Mouse (Mus musculus) megakaryocyte, adult 5-6 weeks (primary cell): Measurements from ENCODE around the gene Cdrt4. TPM values are rescaled to one million over a fixed set of nuclear protein-coding genes. Genes with fewer than 3 reads are reported as not detected.

Source experiments
- ATAC-seq: 2 replicates; pipeline ENCODE4 v1.8.0; 2016; ENCODE audit warnings: mild to moderate bottlenecking, inconsistent platforms; ENCODE audit not compliant: poor library complexity, severe bottlenecking
- total RNA-seq, 2 experiments: library from RNA; stranded (forward) in 1 of 2; stranded (reverse) in 1 of 2; fragments of 153-499, 151-499 nt in 1 of 2; fragments of 221-1000, 200-1000 nt in 1 of 2; gene quantifications; 2 replicates each; pipeline versions ENCODE4 v1.2.3 to v1.2.4; 2015 to 2017

Cdrt4 gene
- total RNA-seq, 2 experiments from 2014 or later = not detected

- ATAC-seq = no peak
Observed at GRCm38 (mm10) chr11:62995066-62995754, 44.2 kb downstream of the Cdrt4 start.

DNA sequence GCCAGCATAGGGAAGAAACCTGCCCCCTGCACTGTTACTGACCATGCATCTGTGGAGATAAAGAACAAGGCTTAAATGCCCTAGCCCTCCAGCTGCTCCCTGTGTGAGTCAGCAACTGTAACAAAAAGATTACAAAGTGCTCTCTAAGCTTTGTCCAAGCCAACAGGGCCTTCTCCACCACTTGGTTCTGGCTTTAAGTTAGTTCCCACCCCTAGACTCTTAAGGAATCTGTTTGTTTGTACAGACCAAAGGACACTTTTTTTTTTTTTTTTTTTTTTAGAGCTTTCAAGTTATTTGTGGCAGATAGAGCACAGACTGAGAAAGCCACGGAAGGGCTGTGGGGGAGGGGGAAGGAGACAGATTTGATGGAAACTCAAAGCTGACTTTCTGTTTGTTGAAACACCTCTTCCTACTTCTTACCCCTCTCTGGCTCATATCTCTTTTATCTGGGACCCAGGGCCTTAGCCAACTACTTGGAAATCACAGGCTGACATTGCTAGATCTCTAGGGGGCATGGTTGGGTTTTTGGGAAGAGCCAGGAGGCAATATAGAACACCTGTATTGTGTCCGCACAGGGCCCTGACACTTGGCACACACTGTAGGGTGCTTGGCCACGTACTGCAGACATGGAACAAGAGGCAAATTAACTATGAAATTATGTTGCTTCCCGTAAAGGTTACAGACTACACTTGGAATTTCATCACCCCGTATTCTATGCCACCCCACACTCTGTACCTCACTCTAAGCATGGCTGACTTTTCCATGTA lies 44.9 kb downstream of the Cdrt4 start:
- ATAC-seq = no peak

- no peak for ATAC-seq
Observed at GRCm38 (mm10) chr11:62996522-62996898, 45.5 kb downstream of the Cdrt4 start.

- ATAC-seq = no peak
Observed at GRCm38 (mm10) chr11:62997039-62997717, 46.2 kb downstream of the Cdrt4 start.

DNA sequence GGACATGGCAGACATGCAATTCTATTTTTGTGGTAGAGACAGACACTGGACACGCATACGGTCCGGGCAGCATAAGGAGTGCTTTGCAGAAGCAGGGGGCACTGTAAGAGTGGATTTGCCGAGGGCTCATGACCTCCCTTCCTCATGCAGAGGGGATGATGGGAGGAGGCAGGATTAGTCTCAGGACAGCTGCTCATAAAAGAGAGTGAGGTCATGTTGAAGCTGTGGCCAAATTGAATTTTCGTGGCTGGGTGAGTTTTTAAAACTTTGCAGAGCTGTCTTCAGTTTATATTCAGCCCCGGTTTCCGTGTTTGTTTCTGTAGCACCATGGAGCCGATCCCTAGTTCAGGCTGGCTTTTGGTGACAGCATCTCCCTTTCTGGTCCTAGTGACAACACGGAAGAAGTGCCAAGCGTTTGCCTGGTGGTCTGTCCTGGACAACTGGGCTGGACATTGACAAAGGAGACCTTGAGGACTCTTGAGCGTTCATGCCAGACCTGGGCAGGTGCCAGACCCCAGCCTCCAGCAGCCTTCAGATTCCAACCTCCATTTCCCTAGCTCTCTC lies 46.8 kb downstream of the Cdrt4 start:
- ATAC-seq = no peak

GRCm38 (mm10) chr11:63000126-63000525 lies 49.1 kb downstream of the Cdrt4 start:
- ATAC-seq = no peak

- no peak for ATAC-seq
Observed at GRCm38 (mm10) chr11:63004617-63005016, 53.6 kb downstream of the Cdrt4 start.

DNA sequence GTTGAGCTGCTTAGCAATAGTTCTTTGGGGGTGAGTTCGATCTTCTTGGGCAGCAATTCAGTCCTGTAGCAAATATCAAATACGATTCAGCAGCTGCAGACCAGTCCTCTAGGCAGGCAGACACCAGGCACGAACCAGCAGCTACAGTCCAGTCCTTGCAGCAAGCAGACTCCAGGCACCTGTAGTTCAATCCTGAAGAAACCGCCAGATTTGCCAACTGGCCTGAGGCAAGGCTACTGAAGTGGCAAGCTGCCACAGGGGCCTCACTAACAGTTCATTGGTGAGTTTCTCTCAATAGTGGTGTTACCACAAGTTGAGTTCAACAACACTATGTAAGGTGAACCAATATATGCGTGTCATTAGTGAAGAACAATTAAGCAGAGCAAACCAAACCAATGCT lies 56.4 kb downstream of the Cdrt4 start:
- no peak for ATAC-seq

DNA sequence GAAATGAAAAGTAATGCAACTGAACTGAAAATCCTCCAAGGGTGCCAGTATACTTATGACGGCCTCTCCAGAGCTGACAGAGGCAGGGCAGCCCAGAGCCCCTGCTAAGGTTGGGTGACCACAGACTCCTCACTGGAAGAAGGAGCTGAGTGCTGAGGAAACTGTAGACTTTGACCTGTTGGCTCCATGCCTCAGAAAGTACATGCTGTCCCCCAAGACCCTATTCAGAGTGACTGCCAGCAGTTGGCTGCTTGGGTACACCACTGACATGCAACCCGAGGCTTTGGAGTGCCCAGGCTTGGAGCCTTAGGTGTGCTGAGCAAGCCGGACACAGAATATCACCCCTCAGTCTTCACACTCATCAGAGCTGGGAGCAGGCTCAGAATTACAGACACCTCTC lies 57.0 kb downstream of the Cdrt4 start:
- ATAC-seq = no peak

DNA sequence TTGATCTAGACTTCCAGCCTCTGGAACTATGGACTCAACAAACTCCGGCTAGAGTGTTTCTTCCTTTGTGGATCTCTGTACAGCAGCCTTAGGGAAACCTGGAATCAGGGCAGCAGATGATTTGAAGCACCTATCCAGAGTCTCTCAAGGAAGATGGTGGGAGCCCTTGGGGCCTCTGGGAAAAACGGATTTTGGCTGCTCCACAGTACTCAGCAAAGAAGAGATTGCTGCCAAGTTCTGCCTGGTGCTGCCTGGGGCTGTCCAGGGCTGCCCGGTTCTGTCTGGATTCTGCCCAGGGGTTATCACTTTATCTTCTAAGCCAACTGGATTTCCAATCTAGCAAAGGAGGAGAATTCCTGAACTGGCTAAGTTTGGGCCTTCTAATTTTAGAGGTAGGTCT lies 58.8 kb downstream of the Cdrt4 start:
- no peak for ATAC-seq

DNA sequence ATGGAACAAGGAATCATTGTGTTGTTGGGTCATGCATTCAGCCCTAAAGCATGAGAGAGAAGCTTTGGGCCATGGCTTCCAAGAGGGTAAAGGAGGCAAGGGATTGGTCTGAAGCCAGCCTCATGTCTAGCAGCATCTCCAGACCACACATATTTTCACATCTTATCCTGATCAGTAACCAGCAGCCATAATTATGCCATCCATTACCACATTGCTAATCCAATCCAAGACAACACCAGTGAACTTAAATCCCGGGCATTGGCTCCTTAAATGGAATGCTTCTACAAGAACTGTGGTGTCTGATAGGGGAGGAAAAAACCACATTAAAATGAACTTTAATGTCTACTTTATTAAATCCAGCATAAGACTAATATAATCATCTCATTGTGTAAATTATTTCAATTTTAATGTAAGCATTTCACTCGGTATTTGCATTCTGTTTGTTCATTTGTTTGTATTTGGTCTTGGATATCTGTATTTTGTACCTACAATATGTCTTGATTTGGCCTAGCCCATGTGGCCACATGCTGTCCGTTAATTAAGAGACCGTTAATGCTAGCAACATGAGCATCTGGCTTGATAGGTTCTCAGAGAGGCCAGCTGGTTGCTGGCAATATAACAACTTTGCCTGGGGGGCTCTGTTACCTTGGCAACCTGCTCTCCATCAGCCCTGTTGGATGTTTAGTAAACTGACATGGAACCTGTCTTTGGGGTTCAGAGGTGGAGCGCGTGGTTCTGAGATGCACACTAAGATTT lies 66.5 kb downstream of the Cdrt4 start:
- ATAC-seq = no peak

DNA sequence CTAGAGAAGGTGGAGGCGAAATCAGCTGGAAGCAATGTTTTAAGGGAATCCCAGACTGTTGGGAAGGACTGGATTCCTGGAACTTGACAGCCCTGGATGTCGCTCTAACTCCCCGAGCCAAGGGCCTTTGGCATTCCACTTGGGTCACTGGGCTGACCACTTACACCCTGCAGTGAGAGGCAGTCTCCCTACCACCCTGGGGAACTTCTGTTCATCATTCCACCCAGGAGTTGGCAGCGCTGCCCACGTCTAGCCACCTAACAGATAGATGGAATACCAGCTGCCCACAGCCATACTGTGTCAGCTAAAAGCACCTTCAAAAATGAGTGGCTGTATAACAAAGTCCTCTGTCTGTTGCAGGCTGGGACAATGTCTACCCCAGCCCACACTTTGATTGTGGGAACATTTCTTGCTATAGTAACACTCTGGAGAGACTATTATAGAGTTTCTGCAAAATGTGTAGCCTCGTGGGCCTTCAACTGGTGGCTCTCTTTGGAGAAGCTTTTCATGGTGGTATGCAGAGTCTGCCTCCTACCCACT lies 67.2 kb downstream of the Cdrt4 start:
- ATAC-seq = no peak

DNA sequence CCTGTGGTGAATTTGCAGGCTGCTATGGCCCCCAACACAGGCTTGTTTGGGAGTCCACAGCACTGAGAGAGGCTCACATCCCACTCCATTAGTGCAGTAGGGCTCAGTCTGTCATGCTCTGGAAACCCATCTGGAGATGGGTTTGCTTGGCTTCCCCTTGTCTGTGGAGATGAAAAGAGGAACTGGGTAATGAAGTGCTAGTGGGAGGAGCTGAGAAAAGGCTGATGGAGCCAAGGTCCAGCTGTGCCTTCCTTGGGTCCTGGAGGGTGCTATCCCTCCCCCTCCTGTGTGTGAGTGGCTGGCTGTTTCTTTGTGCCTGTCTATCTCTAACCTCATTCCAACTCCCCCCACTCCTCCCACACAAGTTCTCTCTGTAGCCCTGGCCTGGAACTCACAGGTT lies 69.6 kb downstream of the Cdrt4 start:
- ATAC-seq = peak; percentile 96

DNA sequence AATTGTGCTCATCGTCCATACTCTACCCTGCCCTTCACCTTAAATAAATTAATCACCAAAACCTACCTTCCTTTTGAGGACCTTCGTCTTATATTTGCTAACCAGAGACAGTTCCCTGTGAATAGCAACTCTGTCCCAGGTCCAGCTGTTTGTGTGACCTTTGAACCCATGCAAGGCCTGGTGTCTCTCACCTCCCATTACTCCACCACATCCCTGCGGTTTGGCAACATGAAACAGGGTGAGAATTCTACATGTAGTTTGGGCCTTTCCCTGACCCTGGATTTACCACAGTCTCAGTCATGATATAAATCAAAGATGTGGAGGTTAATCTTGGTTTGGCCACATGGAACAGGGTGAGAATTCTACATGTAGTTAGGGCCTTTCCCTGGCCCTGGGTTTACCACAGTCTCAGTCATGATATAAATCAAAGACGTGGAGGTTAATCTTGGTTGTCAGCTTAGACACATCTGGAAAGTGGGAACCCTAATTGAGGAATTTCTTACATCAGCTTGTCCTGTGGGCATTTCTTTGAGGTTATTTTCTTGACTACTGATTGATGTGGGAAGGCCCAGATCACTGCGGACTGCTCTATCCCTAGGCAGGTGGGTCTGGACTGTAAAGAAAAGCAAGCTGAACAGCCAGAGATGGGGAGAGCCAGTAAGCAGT lies 70.3 kb downstream of the Cdrt4 start:
- ATAC-seq = no peak

- no peak for ATAC-seq
Observed at GRCm38 (mm10) chr11:63023461-63023860, 72.5 kb downstream of the Cdrt4 start.

DNA sequence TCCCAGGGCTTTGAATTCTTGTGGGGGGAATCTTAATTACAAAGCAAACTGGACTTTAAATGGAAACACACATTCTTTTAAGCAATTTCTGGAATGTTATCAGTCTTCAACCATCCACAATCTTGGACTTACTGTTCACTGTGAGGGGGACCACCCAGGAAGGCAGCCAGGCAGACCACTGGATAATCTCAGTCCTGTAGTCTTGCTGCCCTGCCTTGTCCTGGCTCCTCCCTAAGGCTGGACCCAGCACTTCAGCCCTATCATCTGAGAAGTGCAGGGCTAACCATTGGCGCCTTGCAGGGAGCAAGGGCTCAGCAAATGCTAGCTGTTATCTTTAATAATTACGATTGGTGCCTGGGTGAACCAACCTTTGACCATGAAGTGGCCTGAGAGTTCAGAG lies 73.1 kb downstream of the Cdrt4 start:
- ATAC-seq = no peak

DNA sequence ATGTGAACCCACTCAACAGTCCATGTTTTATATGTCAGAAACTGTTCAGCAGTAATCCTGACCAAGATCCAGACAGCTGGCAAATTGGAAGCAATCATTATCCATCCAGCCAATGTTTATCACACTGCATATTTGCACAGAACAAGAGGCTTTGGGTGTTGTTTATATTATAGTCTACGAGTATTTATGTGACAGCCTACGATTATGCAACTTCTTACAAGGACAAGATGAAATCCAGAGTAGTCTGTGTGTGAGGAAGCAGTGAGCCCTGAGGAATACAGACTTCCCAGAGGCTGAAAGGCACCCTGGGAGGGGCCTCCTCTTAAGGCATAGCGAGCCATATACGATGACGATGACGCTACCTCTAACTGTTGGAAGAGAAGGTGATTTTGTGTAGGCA lies 74.5 kb downstream of the Cdrt4 start:
- no peak for ATAC-seq

DNA sequence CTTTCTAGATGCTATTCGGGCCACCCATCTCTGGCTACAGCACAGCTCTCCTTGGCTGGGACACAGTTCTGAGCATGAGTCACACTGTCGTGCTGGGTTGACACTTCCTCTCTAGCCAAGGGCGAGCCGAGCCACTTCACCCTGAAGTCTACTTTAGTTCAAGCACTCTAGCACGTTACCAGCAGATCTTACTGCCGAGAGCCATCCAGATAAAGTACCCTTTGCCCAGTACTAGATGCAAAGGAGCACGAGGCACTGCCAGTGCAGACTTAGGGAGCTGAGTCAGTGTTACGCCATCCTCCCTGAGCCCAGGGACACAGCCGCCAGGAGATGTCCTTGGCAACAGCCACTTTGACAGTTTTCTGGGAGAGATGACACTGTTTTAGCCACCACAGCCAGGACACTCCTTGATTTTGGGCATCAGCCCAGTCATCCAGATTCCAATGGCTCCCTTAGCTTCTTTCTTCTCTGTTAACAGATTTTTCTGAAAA lies 75.7 kb downstream of the Cdrt4 start:
- ATAC-seq = no peak

- ATAC-seq = no peak
Observed at GRCm38 (mm10) chr11:63028131-63028530, 77.1 kb downstream of the Cdrt4 start.

- no peak for ATAC-seq
Observed at GRCm38 (mm10) chr11:63029148-63029714, 78.2 kb downstream of the Cdrt4 start.
